Mouse (Mus musculus): ENCODE data around the gene Prn. TPM values are rescaled to one million over a fixed set of nuclear protein-coding genes. Genes with fewer than 3 reads are reported as not detected.

Prn gene
- total and polyA plus RNA-seq, 3 experiments, result not detected

GRCm38 (mm10) chr2:131892534-131892933 lies 17.2 kb upstream of the Prn start:
- no peak for TF ChIP-seq POLR2AphosphoS2 (IDR thresholded peaks at IDR 0.05; ENCODE audit: low read length)
- TF ChIP-seq USF1 (IDR thresholded peaks at IDR 0.05; ENCODE audit: low read depth, low read length), result no peak
- Histone ChIP-seq H3K9ac (ENCODE audit: control insufficient read depth, low read depth, low read length, poor library complexity, severe bottlenecking) (no peak overlapping the region), H3K9me3 (replicated peaks; ENCODE audit: insufficient read depth, low read length) (no peaks in the 10 kb centered on the region), H3K27ac (ENCODE audit: control insufficient read depth, low read depth, low read length) (no peak overlapping the region), H3K36me3 (ENCODE audit: control insufficient read depth in 1 of 2, insufficient read depth in 2 of 2, low read length in 2 of 2) (peaks cover 0 to 3% of the 10 kb centered on the region in 2 experiments; a peak in 1 of 4 replicates), H3K79me2 (ENCODE audit: control insufficient read depth, insufficient read depth, low read length, poor library complexity) (no peaks in the 10 kb centered on the region), H3K4me3 (ENCODE audit: control insufficient read depth in 1 of 2, insufficient read depth in 1 of 2, low read depth in 2 of 2, low read length in 2 of 2) (no peak overlapping the region), H3K4me1 (ENCODE audit: control insufficient read depth in 1 of 2, insufficient read depth in 2 of 2, low read length in 2 of 2) (peaks cover 0 to 4% of the 10 kb centered on the region in 2 experiments; a peak in 1 of 4 replicates), H3K27me3 (ENCODE audit: control insufficient read depth in 1 of 2, insufficient read depth in 2 of 2, low read length in 2 of 2) (peaks cover 0 to 4% of the 10 kb centered on the region in 2 experiments; a peak in 2 of 4 replicates)
- no peak for DNase-seq (ENCODE audit: low read depth, low spot score)

GRCm38 (mm10) chr2:131895106-131895505 lies 14.7 kb upstream of the Prn start:
- Histone ChIP-seq H3K9me3 (replicated peaks; ENCODE audit: insufficient read depth, low read length) (no peaks in the 10 kb centered on the region), H3K9ac (ENCODE audit: control insufficient read depth, low read depth, low read length, poor library complexity, severe bottlenecking) (no peak overlapping the region), H3K4me3 (ENCODE audit: control insufficient read depth in 1 of 2, insufficient read depth in 1 of 2, low read depth in 2 of 2, low read length in 2 of 2) (no peak overlapping the region), H3K79me2 (ENCODE audit: control insufficient read depth, insufficient read depth, low read length, poor library complexity) (no peaks in the 10 kb centered on the region), H3K27ac (ENCODE audit: control insufficient read depth, low read depth, low read length) (no peak overlapping the region), H3K36me3 (ENCODE audit: control insufficient read depth in 1 of 2, insufficient read depth in 2 of 2, low read length in 2 of 2) (peaks cover 0 to 3% of the 10 kb centered on the region in 2 experiments; a peak in 1 of 4 replicates), H3K27me3 (ENCODE audit: control insufficient read depth in 1 of 2, insufficient read depth in 2 of 2, low read length in 2 of 2) (no peaks in the 10 kb centered on the region; a peak in 1 of 4 replicates), H3K4me1 (ENCODE audit: control insufficient read depth in 1 of 2, insufficient read depth in 2 of 2, low read length in 2 of 2) (peaks cover 0 to 4% of the 10 kb centered on the region in 2 experiments; a peak in 1 of 4 replicates)
- no peak for DNase-seq (ENCODE audit: low read depth, low spot score)
- no peak for TF ChIP-seq SIN3A (IDR thresholded peaks at IDR 0.05; ENCODE audit: low read length)
- no peak for TF ChIP-seq RCOR1 (IDR thresholded peaks at IDR 0.05; ENCODE audit: low read depth, low read length)
- no peak for TF ChIP-seq POLR2AphosphoS5 (IDR thresholded peaks at IDR 0.05; ENCODE audit: borderline replicate concordance, low read depth, low read length)
- no peak for TF ChIP-seq HCFC1 (IDR thresholded peaks at IDR 0.05; ENCODE audit: low read depth, low read length)
- TF ChIP-seq MAX (IDR thresholded peaks at IDR 0.05; ENCODE audit: low read length), result no peak
- no peak for TF ChIP-seq ZC3H11A (IDR thresholded peaks at IDR 0.05; ENCODE audit: low read depth, low read length)
- no peak for TF ChIP-seq POLR2AphosphoS2 (IDR thresholded peaks at IDR 0.05; ENCODE audit: low read length)
- no peak for TF ChIP-seq NRF1 (IDR thresholded peaks at IDR 0.05; ENCODE audit: insufficient read depth, low read depth, low read length, poor library complexity, severe bottlenecking)
- no peak for TF ChIP-seq MAFK (IDR thresholded peaks at IDR 0.05; ENCODE audit: borderline replicate concordance, low read depth, low read length)
- no peak for TF ChIP-seq SMC3 (IDR thresholded peaks at IDR 0.05; ENCODE audit: low read depth, low read length)
- TF ChIP-seq TAL1 (IDR thresholded peaks at IDR 0.05; ENCODE audit: low read length), result no peak
- TF ChIP-seq MEF2A (IDR thresholded peaks at IDR 0.05; ENCODE audit: extremely low read depth, insufficient replicate concordance, low read depth, low read length, poor library complexity, severe bottlenecking), result no peak
- no peak for TF ChIP-seq ZMIZ1 (IDR thresholded peaks at IDR 0.05; ENCODE audit: low read depth, low read length)
- TF ChIP-seq MAZ (IDR thresholded peaks at IDR 0.05; ENCODE audit: low read depth, low read length), result no peak
- no peak for TF ChIP-seq MXI1 (IDR thresholded peaks at IDR 0.05; ENCODE audit: low read depth, low read length)
- TF ChIP-seq RAD21 (IDR thresholded peaks at IDR 0.05; ENCODE audit: low read depth, low read length), result no peak
- TF ChIP-seq ETS1 (IDR thresholded peaks at IDR 0.05; ENCODE audit: low read depth, low read length), result no peak
- no peak for TF ChIP-seq TCF12 (IDR thresholded peaks at IDR 0.05; ENCODE audit: low read depth, low read length)
- no peak for TF ChIP-seq POLR2A (IDR thresholded peaks at IDR 0.05; ENCODE audit: control insufficient read depth in 1 of 2, insufficient read depth in 1 of 2, low read depth in 1 of 2, low read length in 2 of 2, poor library complexity in 1 of 2)
